Mouse (Mus musculus) c-Kit-positive CD71-positive TER-119-positive erythroid progenitor cells, embryonic 14.5 days (primary cell): ENCODE data around the gene Ttpal.

Experiments used
- DNase-seq: peaks from one replicate; pipeline ENCODE4 v3.0.0-alpha.2; 2013; ENCODE audit warnings: low spot score

Gene Ttpal

GRCm38 (mm10) chr2:163602101-163602971, at the start of gene Ttpal:
Ttpal (plus strand) TSS chr2:163602314.
- DNase-seq, result peak; percentile 81

- peak; percentile 29 for DNase-seq
Observed at GRCm38 (mm10) chr2:163552518-163552929, 49.6 kb upstream of the Ttpal start.

GRCm38 (mm10) chr2:163554425-163554982, 47.6 kb upstream of the Ttpal start:
- no peak for DNase-seq

DNA sequence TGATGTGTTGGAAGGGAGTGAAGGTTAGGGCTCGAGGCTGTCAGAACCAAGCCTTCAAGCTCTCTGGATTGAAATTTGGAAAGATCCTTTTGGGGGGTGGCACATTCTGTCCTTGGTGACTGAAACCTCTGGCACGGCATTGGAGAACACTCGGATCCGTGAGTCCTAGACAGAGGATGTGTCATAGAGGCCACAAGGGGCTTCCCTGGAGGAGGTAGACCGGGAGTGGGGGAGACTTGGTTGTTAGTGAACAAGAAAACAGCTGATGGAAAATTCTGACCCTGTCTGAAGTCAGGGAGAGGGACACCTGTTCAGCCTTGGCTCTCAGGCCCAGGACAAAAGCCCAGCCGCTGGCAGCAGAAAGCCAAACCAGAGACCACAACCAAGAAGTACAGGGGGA, 47.1 kb upstream of the Ttpal start:
- DNase-seq, result no peak

DNA sequence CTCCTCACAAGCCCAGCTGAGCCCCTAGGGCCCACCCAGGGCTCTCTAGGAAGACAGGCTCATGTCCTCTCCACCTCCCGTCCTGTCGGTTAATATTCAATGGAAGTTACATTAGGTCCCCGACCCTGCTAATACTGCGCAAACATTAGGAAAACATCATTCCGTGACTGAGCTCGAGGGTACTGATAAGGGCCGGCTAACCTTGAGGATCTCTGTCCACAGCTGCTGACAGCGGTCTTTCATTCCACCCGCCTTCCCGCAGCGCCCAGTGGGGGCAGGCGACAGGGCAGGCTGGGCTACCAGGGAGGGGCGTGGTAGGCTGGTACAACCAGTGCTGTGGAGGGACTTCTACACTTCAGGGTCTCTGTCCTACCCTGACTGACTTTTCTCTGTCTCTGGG, 46.7 kb upstream of the Ttpal start:
- no peak for DNase-seq

GRCm38 (mm10) chr2:163558548-163558947, 43.6 kb upstream of the Ttpal start:
- no peak for DNase-seq

DNA sequence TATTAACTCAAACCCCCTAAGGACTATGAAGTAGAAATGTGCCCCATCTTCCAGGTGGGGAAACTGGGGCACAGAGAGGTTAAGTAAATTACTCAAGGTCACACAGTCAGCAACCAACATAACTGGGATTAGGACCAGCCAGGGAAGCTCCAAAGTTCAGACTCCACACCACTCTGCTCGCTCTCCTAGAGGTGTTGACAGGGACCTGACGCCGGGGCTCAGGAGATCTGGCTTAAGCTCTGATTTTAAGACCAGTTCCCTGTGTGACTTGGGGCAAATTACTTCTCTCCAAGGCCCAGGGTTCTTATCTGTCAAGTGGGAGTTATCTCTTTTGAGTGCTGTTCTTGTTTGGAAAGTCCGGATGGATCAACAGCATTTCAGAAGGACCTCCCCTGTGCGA, 42.9 kb upstream of the Ttpal start:
- DNase-seq, result no peak

DNA sequence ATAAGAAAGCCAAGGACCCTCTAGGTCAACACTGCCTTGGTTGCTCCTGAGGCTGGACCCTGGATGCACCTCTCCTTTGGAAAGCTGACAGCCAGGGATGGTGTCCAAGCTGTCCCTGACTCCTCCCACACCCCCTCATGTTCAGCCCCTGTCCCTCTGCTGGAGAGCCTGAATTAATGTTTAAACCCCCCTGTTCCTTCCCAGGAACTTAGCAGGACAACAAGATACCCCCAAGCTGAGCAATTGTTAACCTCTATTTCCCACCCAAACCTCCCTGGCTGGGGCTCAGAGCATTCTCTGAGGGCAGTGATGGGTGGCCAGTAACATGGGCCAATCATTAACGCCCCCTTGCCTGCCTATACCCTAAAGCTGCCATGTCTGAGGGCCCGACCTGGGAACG, 41.9 kb upstream of the Ttpal start:
- no peak for DNase-seq

DNA sequence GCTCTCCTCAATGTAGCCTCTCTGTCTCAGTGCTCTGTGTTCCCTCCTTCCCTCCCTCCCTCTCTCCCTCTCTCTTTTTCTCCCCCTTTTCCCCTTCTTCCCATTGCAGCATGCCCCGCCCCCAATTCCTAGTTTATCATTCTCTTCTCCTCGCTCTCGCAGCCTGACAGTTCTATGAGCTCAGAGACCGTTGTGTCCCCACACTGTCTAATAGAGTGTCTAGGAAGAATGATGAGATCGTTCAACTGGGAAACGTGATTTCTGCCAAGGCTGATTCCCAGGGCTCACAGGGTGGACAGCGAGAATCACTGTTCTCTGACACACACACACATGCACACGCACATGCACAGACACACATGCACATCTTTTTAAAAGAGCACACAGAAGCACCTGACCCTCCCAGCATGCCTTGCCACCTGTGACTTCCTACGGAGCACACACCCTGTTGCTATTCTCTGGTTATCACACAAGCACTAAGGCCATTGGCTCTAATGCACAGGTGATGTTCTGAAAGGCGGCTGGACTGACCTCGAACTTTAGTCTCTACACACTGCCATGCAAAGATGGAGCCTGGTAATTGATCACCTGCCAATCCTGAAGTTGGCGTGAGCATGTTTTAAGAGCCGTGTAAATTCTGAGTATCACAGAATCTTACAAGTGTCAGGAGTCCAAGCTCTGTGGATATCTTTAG, 40.7 kb upstream of the Ttpal start:
- DNase-seq, result no peak

DNA sequence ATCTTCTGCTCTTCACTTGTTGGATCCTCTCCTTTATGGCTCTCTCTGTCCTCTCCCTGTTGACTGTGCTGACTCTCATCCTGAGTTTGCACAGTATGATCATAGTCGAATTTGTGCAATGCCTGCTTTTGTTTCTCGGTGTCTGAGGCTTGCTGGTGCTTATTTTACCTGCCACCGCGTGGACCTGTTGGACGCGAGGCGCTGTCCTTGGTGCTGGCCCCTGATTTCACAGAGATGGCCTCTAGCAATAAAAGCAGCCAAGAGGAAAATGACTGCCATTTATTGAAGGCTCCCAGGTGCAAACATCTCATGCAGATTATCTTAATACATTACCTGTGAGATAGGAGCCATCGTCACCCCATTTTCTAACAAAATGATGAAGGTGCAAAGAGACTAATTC, 37.5 kb upstream of the Ttpal start:
- DNase-seq, result no peak

GRCm38 (mm10) chr2:163574321-163574720, 27.8 kb upstream of the Ttpal start:
- no peak for DNase-seq

GRCm38 (mm10) chr2:163575248-163575647, 26.9 kb upstream of the Ttpal start:
- DNase-seq, result no peak

DNA sequence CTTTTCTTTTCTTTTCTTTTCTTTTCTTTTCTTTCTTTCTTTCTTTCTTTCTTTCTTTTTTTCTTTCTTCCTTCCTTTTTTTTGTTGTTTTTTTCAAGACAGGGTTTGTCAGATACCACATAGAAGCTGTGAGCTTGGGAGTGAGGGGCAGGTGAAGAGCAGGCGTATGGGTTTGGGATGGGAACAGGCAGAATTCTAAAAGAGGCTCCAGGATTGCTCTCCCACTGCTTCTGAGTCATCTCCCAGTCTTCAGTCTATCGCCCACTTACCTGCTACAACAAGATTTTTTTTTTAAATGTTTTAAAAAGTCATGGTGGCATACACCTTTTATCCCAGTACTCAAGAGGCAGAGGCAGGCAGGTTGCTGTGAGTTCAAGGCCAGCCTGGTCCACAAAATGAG, 24.1 kb upstream of the Ttpal start:
- no peak for DNase-seq

GRCm38 (mm10) chr2:163580069-163580945, 21.8 kb upstream of the Ttpal start:
- DNase-seq, result no peak

DNA sequence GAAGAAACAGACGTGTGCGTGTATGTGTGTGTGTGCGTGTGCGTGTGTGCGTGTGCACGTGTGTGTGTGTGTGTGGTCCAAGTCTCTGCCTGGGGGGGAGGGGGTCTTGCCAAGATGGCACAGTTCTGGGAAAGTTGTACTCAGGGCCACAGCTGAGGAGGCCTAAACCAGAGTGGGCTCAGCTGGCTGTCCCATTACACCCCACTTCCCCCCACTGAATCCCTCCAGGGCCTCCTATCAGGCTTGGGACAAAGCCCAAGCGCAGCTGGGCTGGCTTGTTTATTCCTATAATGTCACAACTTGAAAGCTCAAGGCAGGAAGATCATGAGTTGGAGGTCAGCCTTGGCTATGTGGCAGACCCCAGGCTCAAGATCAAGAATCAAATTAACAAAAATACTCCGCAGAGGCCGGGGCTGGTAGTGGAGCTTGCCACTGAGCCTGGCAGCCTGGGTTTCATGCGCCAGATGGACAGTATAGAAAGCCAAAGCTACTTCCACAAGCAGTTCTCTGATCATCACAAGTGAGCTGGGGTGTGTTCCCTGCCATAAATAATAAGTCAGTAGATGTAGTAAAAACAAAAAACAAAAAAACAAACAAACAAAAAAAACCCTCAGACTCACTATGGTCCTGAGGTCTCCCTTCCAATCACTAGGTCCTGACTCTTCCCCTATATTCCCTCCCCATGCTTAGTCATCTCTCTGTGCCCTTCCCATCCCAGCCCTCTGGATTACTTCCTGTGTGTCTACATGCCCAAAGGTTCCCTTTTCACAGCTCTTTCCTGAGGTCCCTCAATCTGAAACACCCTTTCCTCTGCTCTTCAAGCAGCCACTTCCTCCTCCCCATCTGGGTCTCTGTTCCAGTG, 18.7 kb upstream of the Ttpal start:
- DNase-seq, result no peak

GRCm38 (mm10) chr2:163584088-163584426, 18.1 kb upstream of the Ttpal start:
- no peak for DNase-seq

- peak; percentile 47 for DNase-seq
Observed at GRCm38 (mm10) chr2:163586384-163587261, 15.5 kb upstream of the Ttpal start.

- no peak for DNase-seq
Observed at GRCm38 (mm10) chr2:163587506-163587905, 14.6 kb upstream of the Ttpal start.

DNA sequence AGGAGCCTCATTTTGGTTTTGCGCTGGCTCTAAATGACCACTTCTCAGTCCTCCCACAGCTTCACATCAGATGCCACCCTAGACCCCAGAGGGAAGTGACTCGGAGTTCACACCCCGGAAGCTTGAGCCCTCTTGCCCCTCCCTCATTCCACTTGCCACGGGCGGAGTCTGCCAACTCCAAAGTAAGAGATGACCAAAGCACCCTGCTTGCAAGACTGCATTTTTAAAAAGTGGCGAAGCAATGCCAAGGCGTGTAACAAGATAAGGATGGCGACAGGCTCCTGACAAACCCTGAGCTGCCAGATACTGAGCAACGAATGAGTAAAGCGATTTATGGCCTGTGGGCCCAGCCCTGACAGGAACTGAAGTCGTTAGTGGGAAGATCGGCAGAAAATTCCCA, 11.9 kb upstream of the Ttpal start:
- no peak for DNase-seq

- DNase-seq, result no peak
Observed at GRCm38 (mm10) chr2:163590996-163591395, 11.1 kb upstream of the Ttpal start.
